Mouse (Mus musculus) MEL (cell line): ENCODE measurements around the gene Ptpn11.

ENCODE experiments used
- CTCF ChIP-seq, 3 experiments: IDR thresholded peaks in 2 of 3; conservative IDR thresholded peaks in 1 of 3; 2 replicates each; pipeline ENCODE4 v1.5.1; 2011 to 2012; ENCODE audit warnings: low read length in 3 of 3, low read depth in 2 of 3, mild to moderate bottlenecking in 2 of 3, improper control_type of control experiment in 1 of 3, inconsistent platforms in 1 of 3, mixed read lengths in 1 of 3, moderate library complexity in 1 of 3; ENCODE audit not compliant: control insufficient read depth in 1 of 3, insufficient read depth in 1 of 3, poor library complexity in 1 of 3, severe bottlenecking in 1 of 3
- ELF1 ChIP-seq: IDR thresholded peaks from 2 replicates; pipeline ENCODE4 v1.6.1; 2014; ENCODE audit warnings: low read depth, mild to moderate bottlenecking, inconsistent platforms, low read length, improper control_type of control experiment, moderate library complexity
- MYC ChIP-seq: IDR thresholded peaks from 2 replicates; pipeline ENCODE4 v1.6.1; 2011; ENCODE audit warnings: low read depth, mild to moderate bottlenecking, low read length, improper control_type of control experiment, moderate library complexity
- NELFE ChIP-seq: IDR thresholded peaks from 2 replicates; pipeline ENCODE4 v1.6.1; 2011; ENCODE audit warnings: low read depth, low read length, improper control_type of control experiment
- POLR2A ChIP-seq, 2 experiments: IDR thresholded peaks; 2 replicates each; pipeline ENCODE4 v1.6.1; 2011 to 2012; ENCODE audit warnings: low read length in 2 of 2, mild to moderate bottlenecking in 2 of 2, control low read depth in 1 of 2, improper control_type of control experiment in 1 of 2, low read depth in 1 of 2, moderate library complexity in 1 of 2; ENCODE audit not compliant: control insufficient read depth in 1 of 2, insufficient read depth in 1 of 2, poor library complexity in 1 of 2
- ZKSCAN1 ChIP-seq: IDR thresholded peaks from 2 replicates; pipeline ENCODE4 v1.6.1; 2012; ENCODE audit warnings: low read depth, mild to moderate bottlenecking, inconsistent platforms, low read length, improper control_type of control experiment, moderate library complexity

DNA sequence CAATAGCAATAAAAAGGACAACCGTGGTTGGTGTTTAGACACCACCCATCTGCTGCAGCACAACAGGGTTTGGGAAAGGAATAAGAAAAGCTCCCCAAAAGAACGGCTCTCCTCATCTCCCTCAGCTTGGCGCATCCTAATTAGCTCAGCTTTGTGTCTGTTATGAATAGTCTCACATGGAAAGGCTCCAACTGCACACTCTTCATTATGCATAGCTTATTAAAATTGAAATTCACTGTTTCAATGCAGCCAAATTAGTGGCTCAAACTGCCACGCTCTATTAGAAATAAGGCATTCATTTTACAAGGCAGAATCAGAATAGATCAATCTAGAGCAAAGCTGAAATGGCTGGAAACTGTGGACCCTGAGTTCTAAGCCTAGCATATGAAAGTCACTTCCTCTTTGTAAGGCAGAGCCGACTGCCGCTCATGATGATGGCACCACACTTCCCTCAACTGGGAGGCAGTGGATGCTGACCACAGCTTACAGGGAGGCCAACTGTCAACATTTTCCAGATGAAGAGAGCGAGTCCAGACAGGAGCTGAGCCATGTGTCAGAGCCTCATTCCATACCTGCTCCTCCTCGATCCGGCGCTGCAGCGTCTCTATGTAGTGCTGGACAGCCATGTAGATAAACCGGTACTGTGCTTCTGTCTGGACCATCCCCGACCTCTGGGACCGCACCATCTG, 48.6 kb downstream of the Ptpn11 start:
- no peak for TF ChIP-seq ELF1
- TF ChIP-seq POLR2A (IDR thresholded peaks at IDR 0.05; ENCODE audit: control insufficient read depth in 1 of 2, insufficient read depth in 1 of 2, low read depth in 1 of 2, low read length in 2 of 2, poor library complexity in 1 of 2), result no peak
- TF ChIP-seq CTCF (IDR thresholded peaks at IDR 0.05 in 2 of 3, conservative IDR thresholded peaks at IDR 0.05 in 1 of 3; ENCODE audit: control insufficient read depth in 1 of 3, insufficient read depth in 1 of 3, low read depth in 2 of 3, low read length in 3 of 3, poor library complexity in 1 of 3, severe bottlenecking in 1 of 3), result no peak
- TF ChIP-seq ZKSCAN1, result no peak
- TF ChIP-seq NELFE, result no peak
- TF ChIP-seq MYC, result no peak
